Mouse (Mus musculus) midbrain, embryonic 13.5 days (tissue): Measurements from ENCODE around the gene Prickle2. TPM values are rescaled to one million over a fixed set of nuclear protein-coding genes. Genes with fewer than 3 reads are reported as not detected.

Experiments
- ATAC-seq: fragments of 200-750 bp; cut with Nextera tagmentation; 2 replicates; pipeline ENCODE4 v1.8.0; 2017; ENCODE audit warnings: mild to moderate bottlenecking, moderate TSS enrichment, moderate library complexity
- H3K27ac ChIP-seq: fragments of 300-500 bp; sonication (generic); 2 replicates; pipeline ENCODE4 v1.5.1; 2015; ENCODE audit warnings: inconsistent platforms, mild to moderate bottlenecking, moderate library complexity
- H3K27me3 ChIP-seq: fragments of 300-500 bp; sonication (generic); 2 replicates; pipeline ENCODE4 v1.6.1; 2015; ENCODE audit warnings: mild to moderate bottlenecking, inconsistent platforms
- H3K36me3 ChIP-seq: fragments of 300-500 bp; sonication (generic); 2 replicates; pipeline ENCODE4 v1.6.1; 2015; ENCODE audit warnings: mild to moderate bottlenecking, inconsistent platforms
- H3K4me1 ChIP-seq: fragments of 300-500 bp; sonication (generic); replicated peaks from 2 replicates; pipeline ENCODE4 v1.6.1; 2015; ENCODE audit warnings: inconsistent platforms
- H3K4me2 ChIP-seq: fragments of 300-500 bp; sonication (generic); replicated peaks from 2 replicates; pipeline ENCODE4 v1.6.1; 2015; ENCODE audit warnings: moderate library complexity, mild to moderate bottlenecking, inconsistent platforms
- H3K4me3 ChIP-seq: fragments of 300-500 bp; sonication (generic); replicated peaks from 2 replicates; pipeline ENCODE4 v1.5.1; 2015; ENCODE audit warnings: mild to moderate bottlenecking, inconsistent platforms
- H3K9ac ChIP-seq: fragments of 300-500 bp; sonication (generic); replicated peaks from 2 replicates; pipeline ENCODE4 v1.6.1; 2015; ENCODE audit warnings: mild to moderate bottlenecking, inconsistent platforms
- H3K9me3 ChIP-seq: fragments of 300-500 bp; sonication (generic); 2 replicates; pipeline ENCODE4 v1.6.1; 2016; ENCODE audit warnings: mild to moderate bottlenecking, inconsistent platforms
- WGBS: fragments of 180-500 bp; shearing (Covaris S2); methylation state at CpG from one replicate; pipeline ENCODE4 v1.1.7; 2015; 5-methylcytosine and 5-hydroxymethylcytosine counted together
- polyA plus RNA-seq: library from polyadenylated mRNA; unstranded; fragments of >200 nt; fragmentation: Nextera tagmentation; extraction: Ambion mirVana; gene quantifications from 2 replicates; pipeline ENCODE4 v1.2.1, GENCODE M21; 2015

Prickle2 gene
- polyA plus RNA-seq, 1 experiment from 2014 or later: 12.3 TPM

DNA sequence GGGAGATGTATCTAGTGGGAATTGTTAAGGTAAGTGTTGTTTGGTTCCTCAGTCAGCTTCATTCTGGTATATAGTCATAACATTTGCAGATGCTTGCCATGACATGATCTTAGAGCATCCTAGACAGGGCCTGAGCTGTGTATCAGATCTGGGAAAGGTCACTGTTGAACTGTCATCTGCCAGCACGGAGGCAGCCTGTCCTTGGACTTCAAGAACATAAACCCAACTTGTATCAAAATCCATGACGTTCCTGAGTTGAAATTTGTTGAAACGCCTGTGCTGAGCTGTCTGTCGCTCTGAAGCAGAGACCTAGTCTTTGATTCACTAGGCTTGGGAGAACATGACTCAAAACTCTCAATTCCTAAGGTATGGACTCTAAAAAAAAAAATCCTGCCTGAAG lies 8.8 kb upstream of the Prickle2 start:
- Histone ChIP-seq H3K27ac (no peak overlapping the region), H3K27me3 (no peaks in the 10 kb centered on the region), H3K9me3 (no peaks in the 10 kb centered on the region), H3K9ac (no peak overlapping the region), H3K4me1 (no peaks in the 10 kb centered on the region), H3K4me3 (no peak overlapping the region), H3K36me3 (no peaks in the 10 kb centered on the region), H3K4me2 (no peak overlapping the region)
- 90% methylated on average over 4 of the region's 4 CpGs for WGBS
- ATAC-seq: no peak

DNA sequence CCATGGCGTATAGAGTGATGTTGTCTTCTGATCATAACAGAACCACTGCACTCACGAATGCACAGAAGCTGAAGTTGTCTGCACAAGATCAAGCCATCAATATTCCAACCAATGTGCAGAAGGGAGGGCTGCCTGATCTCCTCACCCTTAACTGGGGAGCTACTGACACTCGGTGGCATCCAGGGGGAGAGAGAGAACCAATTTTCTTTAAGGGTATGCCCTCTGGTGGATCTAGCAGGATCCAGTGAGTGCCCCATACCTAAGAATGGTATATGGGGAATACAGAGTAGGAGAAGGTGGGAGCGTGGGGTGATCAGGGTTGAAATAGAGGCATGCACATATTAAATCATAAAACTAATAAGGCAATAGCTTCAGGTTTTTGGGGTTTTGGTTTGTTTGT lies 2.2 kb upstream of the Prickle2 start:
- H3K4me3 ChIP-seq: no peak overlapping the region
- no peaks in the 10 kb centered on the region for H3K36me3 ChIP-seq
- peaks cover 25% of the 10 kb centered on the region for H3K4me1 ChIP-seq
- ATAC-seq: no peak
- WGBS: 61% methylated on average over 4 of the region's 4 CpGs
- no peak overlapping the region for H3K4me2 ChIP-seq
- H3K27ac ChIP-seq: no peak overlapping the region
- H3K9me3 ChIP-seq: no peaks in the 10 kb centered on the region
- H3K27me3 ChIP-seq: peaks cover 44% of the 10 kb centered on the region
- no peak overlapping the region for H3K9ac ChIP-seq

GRCm38 (mm10) chr6:92705353-92706144 lies 406 bp downstream of the Prickle2 start:
- H3K27ac ChIP-seq: peak overlapping the region; percentile 69
- H3K4me2 ChIP-seq: peak overlapping the region; percentile 79
- peaks cover 67% of the 10 kb centered on the region for H3K27me3 ChIP-seq
- WGBS: 1% methylated on average over 39 of the region's 39 CpGs
- H3K4me1 ChIP-seq: peaks cover 25% of the 10 kb centered on the region
- peak overlapping the region; percentile 80 for H3K9ac ChIP-seq
- ATAC-seq: peak; percentile 72
- no peaks in the 10 kb centered on the region for H3K36me3 ChIP-seq
- peak overlapping the region; percentile 67 for H3K4me3 ChIP-seq
- no peaks in the 10 kb centered on the region for H3K9me3 ChIP-seq

DNA sequence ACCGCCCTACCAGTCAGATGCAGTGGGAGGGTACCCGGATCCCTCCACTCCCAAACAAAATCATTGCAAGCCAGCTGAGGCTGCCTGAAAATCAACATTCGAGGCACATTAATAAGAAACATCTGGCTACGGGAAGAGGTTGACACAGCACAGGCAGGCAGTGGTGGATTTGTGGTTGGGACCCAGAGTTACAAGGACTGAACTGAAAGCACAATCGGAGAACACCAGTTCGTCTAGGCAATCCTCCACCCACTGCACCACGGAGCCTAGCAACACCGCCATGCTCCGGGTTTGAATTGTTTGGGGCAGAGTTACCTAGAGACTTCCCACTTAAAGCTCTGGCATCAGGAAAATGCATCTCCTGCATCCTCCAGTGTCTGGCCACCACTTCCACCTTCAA lies 1.1 kb downstream of the Prickle2 start:
- Histone ChIP-seq H3K36me3 (no peaks in the 10 kb centered on the region), H3K4me2 (peak overlapping the region; percentile 79), H3K9me3 (no peaks in the 10 kb centered on the region), H3K4me3 (peak overlapping the region; percentile 67), H3K9ac (peak overlapping the region; percentile 80), H3K4me1 (peaks cover 27% of the 10 kb centered on the region), H3K27me3 (peaks cover 70% of the 10 kb centered on the region), H3K27ac (peak overlapping the region; percentile 41; the same call in 1 of the 2 replicates)
- 30% methylated on average over 9 of the region's 9 CpGs for WGBS
- ATAC-seq: no peak

DNA sequence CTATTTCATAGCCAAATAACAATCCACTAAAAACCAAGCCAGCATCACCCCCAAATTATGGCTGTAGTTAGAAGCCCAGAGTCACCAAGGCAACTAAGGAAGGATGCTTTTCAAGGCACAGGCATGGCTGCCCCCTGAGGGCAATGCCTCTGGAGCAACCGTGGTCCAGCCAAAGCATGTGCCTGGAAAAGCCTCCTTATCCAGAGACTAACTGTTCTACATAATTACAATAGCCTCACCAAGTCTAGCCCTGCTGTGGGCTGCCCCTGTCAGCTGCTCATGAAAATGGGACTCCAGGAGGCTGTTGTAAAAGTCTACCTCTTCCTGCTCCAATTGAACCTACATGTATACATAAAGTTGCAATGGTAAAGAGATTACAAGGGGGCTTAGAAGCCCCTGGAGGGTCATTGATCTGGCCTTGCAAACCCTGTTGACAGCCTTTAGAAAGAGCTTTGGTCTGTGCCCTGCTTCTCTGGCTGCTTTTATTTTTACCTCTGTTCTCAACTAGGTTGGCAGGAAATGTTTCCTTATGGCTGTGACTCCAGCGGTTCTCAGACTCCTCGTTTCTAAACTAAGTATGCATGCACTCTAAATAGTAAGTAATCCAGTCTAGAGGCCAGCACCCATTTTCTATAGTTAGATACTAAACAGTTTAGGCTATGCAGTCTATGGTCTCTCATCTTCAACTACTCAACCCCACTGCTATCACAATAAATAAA lies 6.3 kb downstream of the Prickle2 start:
- Histone ChIP-seq H3K9ac (no peak overlapping the region), H3K4me1 (peaks cover 24% of the 10 kb centered on the region), H3K4me2 (no peak overlapping the region), H3K9me3 (no peaks in the 10 kb centered on the region), H3K4me3 (no peak overlapping the region), H3K27me3 (peaks cover 66% of the 10 kb centered on the region), H3K36me3 (no peaks in the 10 kb centered on the region), H3K27ac (no peak overlapping the region)
- ATAC-seq: peak; percentile 50; the same call in 1 of the 2 replicates
- WGBS: 3% methylated on average over 3 of the region's 3 CpGs

- Histone ChIP-seq H3K27me3 (peaks cover 53% of the 10 kb centered on the region), H3K27ac (no peak overlapping the region), H3K4me1 (peaks cover 14% of the 10 kb centered on the region), H3K36me3 (no peaks in the 10 kb centered on the region), H3K4me2 (no peak overlapping the region), H3K4me3 (no peak overlapping the region), H3K9ac (no peak overlapping the region), H3K9me3 (no peaks in the 10 kb centered on the region)
- WGBS: 33% methylated on average over 5 of the region's 5 CpGs
- ATAC-seq: no peak
Observed at GRCm38 (mm10) chr6:92697807-92698206, 8.1 kb downstream of the Prickle2 start.

DNA sequence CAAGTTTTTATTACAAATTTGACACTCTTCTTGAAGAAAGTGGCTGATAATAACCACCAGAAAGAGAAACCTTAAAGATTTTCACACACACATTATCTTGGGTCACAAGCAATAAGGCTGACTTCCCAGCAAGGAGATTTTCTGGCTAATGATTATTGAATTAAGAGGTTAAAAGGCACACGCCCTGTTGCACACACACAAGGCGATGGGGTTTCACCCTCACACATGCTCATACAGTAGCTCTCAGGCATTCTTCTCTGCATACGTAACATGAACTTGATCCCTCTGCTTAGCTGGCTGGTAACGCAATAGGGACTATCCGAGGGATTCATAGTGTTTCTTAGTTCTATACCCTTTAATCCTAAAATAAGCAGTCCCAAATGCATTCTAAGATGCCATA lies 18.6 kb downstream of the Prickle2 start:
- 71% methylated on average over 5 of the region's 5 CpGs for WGBS
- Histone ChIP-seq H3K4me3 (no peak overlapping the region), H3K9ac (no peak overlapping the region), H3K4me2 (no peak overlapping the region), H3K27me3 (peaks cover 9% of the 10 kb centered on the region), H3K9me3 (no peaks in the 10 kb centered on the region), H3K36me3 (no peaks in the 10 kb centered on the region), H3K27ac (no peak overlapping the region), H3K4me1 (no peaks in the 10 kb centered on the region)
- ATAC-seq: no peak

DNA sequence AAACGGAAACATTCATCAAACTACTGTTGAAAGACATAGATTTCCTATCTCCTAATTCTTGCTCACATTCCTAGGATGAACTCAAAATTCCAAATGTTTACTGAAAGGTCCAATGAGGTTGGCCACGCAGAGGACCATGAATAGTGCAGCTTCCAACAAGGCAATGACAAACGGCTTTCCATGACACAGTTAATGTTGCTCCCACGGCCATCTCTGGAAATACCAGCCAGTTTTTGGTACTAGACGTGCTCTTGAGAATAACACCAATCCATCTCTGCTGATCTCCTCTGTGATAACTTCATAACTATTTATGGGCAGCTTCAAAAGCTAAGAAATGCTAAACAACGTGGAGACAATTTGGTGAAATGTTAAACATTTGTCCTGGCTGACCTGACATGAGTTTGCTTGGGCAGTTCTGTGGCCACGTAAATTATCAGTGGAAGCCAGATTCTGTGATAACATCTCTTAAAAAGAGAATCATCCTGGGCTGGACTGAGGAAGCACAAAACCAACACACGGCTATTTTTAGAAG lies 31.5 kb downstream of the Prickle2 start:
- H3K4me3 ChIP-seq: no peak overlapping the region
- H3K27me3 ChIP-seq: no peaks in the 10 kb centered on the region
- no peak overlapping the region for H3K9ac ChIP-seq
- no peak overlapping the region for H3K4me2 ChIP-seq
- H3K4me1 ChIP-seq: peaks cover 11% of the 10 kb centered on the region; the same call in 1 of the 2 replicates
- no peaks in the 10 kb centered on the region for H3K9me3 ChIP-seq
- H3K36me3 ChIP-seq: no peaks in the 10 kb centered on the region
- WGBS: 84% methylated on average over 8 of the region's 8 CpGs
- no peak for ATAC-seq
- no peak overlapping the region for H3K27ac ChIP-seq

GRCm38 (mm10) chr6:92670518-92671147 lies 35.3 kb downstream of the Prickle2 start:
- H3K27ac ChIP-seq: no peak overlapping the region
- no peaks in the 10 kb centered on the region for H3K27me3 ChIP-seq
- peaks cover 18% of the 10 kb centered on the region for H3K4me1 ChIP-seq
- H3K9me3 ChIP-seq: no peaks in the 10 kb centered on the region
- no peak overlapping the region for H3K4me3 ChIP-seq
- ATAC-seq: peak; percentile 63
- WGBS: 43% methylated on average over 5 of the region's 5 CpGs
- H3K4me2 ChIP-seq: no peak overlapping the region
- no peak overlapping the region for H3K9ac ChIP-seq
- no peaks in the 10 kb centered on the region for H3K36me3 ChIP-seq

DNA sequence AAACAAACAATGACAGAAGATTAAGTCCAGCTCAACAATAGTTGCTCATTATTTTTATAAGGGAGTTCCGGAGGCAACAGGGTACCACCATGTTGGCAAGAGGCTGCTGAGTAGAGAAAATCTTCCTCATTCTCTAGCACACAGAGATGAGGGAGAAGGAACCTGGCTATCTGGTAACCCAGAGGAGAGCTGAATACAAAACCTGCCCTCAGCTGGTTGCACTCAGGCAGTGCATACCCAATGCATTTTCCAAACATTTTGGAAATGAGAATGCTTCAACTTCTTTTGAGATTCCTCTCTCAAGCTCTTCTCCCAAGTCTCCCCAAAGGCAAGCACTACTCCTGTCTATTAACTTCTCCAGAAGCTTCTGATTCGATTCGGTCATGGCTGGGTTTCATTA lies 36.3 kb downstream of the Prickle2 start:
- H3K27ac ChIP-seq: no peak overlapping the region
- H3K9ac ChIP-seq: no peak overlapping the region
- H3K4me1 ChIP-seq: peaks cover 28% of the 10 kb centered on the region
- ATAC-seq: no peak
- WGBS: 91% methylated on average over 3 of the region's 3 CpGs
- no peaks in the 10 kb centered on the region for H3K27me3 ChIP-seq
- H3K36me3 ChIP-seq: no peaks in the 10 kb centered on the region
- no peak overlapping the region for H3K4me2 ChIP-seq
- H3K9me3 ChIP-seq: no peaks in the 10 kb centered on the region
- H3K4me3 ChIP-seq: no peak overlapping the region

- 79% methylated on average over 3 of the region's 3 CpGs for WGBS
- no peak for ATAC-seq
- Histone ChIP-seq H3K36me3 (no peaks in the 10 kb centered on the region), H3K9me3 (no peaks in the 10 kb centered on the region), H3K4me2 (no peak overlapping the region), H3K4me3 (no peak overlapping the region), H3K9ac (no peak overlapping the region), H3K4me1 (peaks cover 43% of the 10 kb centered on the region), H3K27ac (no peak overlapping the region), H3K27me3 (no peaks in the 10 kb centered on the region)
Observed at GRCm38 (mm10) chr6:92667544-92667943, 38.4 kb downstream of the Prickle2 start.

- H3K9me3 ChIP-seq: no peaks in the 10 kb centered on the region
- no peaks in the 10 kb centered on the region for H3K36me3 ChIP-seq
- ATAC-seq: peak; percentile 51
- WGBS: 0% methylated on average over 1 of the region's 1 CpGs
- no peaks in the 10 kb centered on the region for H3K27me3 ChIP-seq
- peaks cover 36% of the 10 kb centered on the region for H3K4me1 ChIP-seq
- peak overlapping the region; percentile 30; the same call in 1 of the 2 replicates for H3K27ac ChIP-seq
- no peak overlapping the region for H3K4me3 ChIP-seq
- no peak overlapping the region for H3K9ac ChIP-seq
- H3K4me2 ChIP-seq: peak overlapping the region; percentile 22
Observed at GRCm38 (mm10) chr6:92665530-92665989, 40.4 kb downstream of the Prickle2 start.
